Mouse (Mus musculus) kidney, embryonic 15.5 days (tissue): ENCODE results near the gene Crtac1. TPM values are rescaled to one million over a fixed set of nuclear protein-coding genes. Genes with fewer than 3 reads are reported as not detected.

Experiments used
- ATAC-seq: fragments of 200-750 bp; cut with Nextera tagmentation; replicated peaks from 2 replicates; pipeline ENCODE4 v1.8.0; 2017; ENCODE audit warnings: moderate TSS enrichment; ENCODE audit not compliant: low FRiP score
- H3K27ac ChIP-seq: fragments of 300-500 bp; sonication (generic); 2 replicates; pipeline ENCODE4 v1.5.1; 2015; ENCODE audit warnings: mild to moderate bottlenecking, inconsistent platforms
- H3K27me3 ChIP-seq: fragments of 300-500 bp; sonication (generic); 2 replicates; pipeline ENCODE4 v1.6.1; 2015; ENCODE audit warnings: inconsistent platforms
- H3K36me3 ChIP-seq: fragments of 300-500 bp; sonication (generic); 2 replicates; pipeline ENCODE4 v1.6.1; 2015; ENCODE audit warnings: inconsistent platforms
- H3K4me1 ChIP-seq: fragments of 300-500 bp; sonication (generic); 2 replicates; pipeline ENCODE4 v1.6.1; 2015; ENCODE audit warnings: inconsistent platforms
- H3K4me2 ChIP-seq: fragments of 300-500 bp; sonication (generic); 2 replicates; pipeline ENCODE4 v1.6.1; 2015; ENCODE audit warnings: moderate library complexity, mild to moderate bottlenecking, inconsistent platforms
- H3K4me3 ChIP-seq: fragments of 300-500 bp; sonication (generic); replicated peaks from 2 replicates; pipeline ENCODE4 v1.5.1; 2015; ENCODE audit warnings: mild to moderate bottlenecking, inconsistent platforms
- H3K9ac ChIP-seq: fragments of 300-500 bp; sonication (generic); 2 replicates; pipeline ENCODE4 v1.6.1; 2015; ENCODE audit warnings: mild to moderate bottlenecking, inconsistent platforms
- H3K9me3 ChIP-seq: fragments of 300-500 bp; sonication (generic); replicated peaks from 2 replicates; pipeline ENCODE4 v1.6.1; 2016; ENCODE audit warnings: inconsistent platforms
- WGBS: fragments of 180-500 bp; shearing (Covaris S2); methylation state at CpG from one replicate; pipeline ENCODE4 v1.1.7; 2015; ENCODE audit warnings: mixed read lengths; 5-methylcytosine and 5-hydroxymethylcytosine counted together
- polyA plus RNA-seq: library from polyadenylated mRNA; unstranded; fragments of >200 nt; fragmentation: Nextera tagmentation; extraction: Ambion mirVana; gene quantifications from 2 replicates; pipeline ENCODE4 v1.2.1, GENCODE M21; 2015

The Crtac1 gene
- polyA plus RNA-seq, 1 experiment from 2014 or later, result 7.0 TPM

GRCm38 (mm10) chr19:42379798-42380197, 51.8 kb downstream of the Crtac1 start:
- no peak for ATAC-seq
- H3K4me3 ChIP-seq, result no peak overlapping the region
- H3K9me3 ChIP-seq, result no peaks in the 10 kb centered on the region
- H3K4me1 ChIP-seq, result peaks cover 11% of the 10 kb centered on the region; the same call in 1 of the 2 replicates
- H3K27ac ChIP-seq, result no peak overlapping the region
- H3K9ac ChIP-seq, result no peak overlapping the region
- WGBS, result 50% methylated on average over 8 of the region's 8 CpGs
- peaks cover 53% of the 10 kb centered on the region for H3K27me3 ChIP-seq
- no peak overlapping the region for H3K4me2 ChIP-seq
- no peaks in the 10 kb centered on the region for H3K36me3 ChIP-seq

DNA sequence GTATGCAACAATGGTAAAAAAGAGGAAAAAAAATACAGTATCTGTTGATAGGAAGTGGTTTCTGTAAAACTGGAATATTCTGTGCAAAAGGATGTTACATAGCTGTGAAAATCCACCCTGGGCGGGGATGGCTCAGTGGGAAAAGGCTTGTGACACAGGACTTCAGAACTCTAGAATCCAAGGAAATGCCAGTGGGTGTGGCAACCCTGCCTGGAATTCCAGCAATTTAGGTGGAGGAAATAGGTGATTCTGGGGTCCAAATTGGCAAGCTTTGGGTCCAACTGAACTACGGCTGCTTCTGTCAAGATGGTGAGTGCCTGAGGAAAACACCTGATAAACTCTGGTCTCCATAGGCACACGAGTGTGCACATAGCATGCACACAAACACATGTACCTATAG, 54.4 kb downstream of the Crtac1 start:
- Histone ChIP-seq H3K36me3 (no peaks in the 10 kb centered on the region), H3K4me2 (no peak overlapping the region), H3K4me3 (no peak overlapping the region), H3K4me1 (peaks cover 11% of the 10 kb centered on the region; the same call in 1 of the 2 replicates), H3K27ac (no peak overlapping the region), H3K27me3 (peaks cover 28% of the 10 kb centered on the region), H3K9me3 (no peaks in the 10 kb centered on the region), H3K9ac (no peak overlapping the region)
- ATAC-seq, result no peak
- 73% methylated on average over 3 of the region's 3 CpGs for WGBS

- H3K36me3 ChIP-seq, result no peaks in the 10 kb centered on the region
- ATAC-seq, result no peak
- H3K27me3 ChIP-seq, result no peaks in the 10 kb centered on the region
- 85% methylated on average over 4 of the region's 4 CpGs for WGBS
- no peak overlapping the region for H3K27ac ChIP-seq
- H3K4me3 ChIP-seq, result no peak overlapping the region
- no peak overlapping the region for H3K9ac ChIP-seq
- H3K4me1 ChIP-seq, result no peaks in the 10 kb centered on the region
- H3K4me2 ChIP-seq, result no peak overlapping the region
- H3K9me3 ChIP-seq, result no peaks in the 10 kb centered on the region
Observed at GRCm38 (mm10) chr19:42363551-42363950, 68.0 kb downstream of the Crtac1 start.

- WGBS, result 50% methylated on average over 7 of the region's 7 CpGs
- Histone ChIP-seq H3K36me3 (no peaks in the 10 kb centered on the region), H3K27ac (no peak overlapping the region), H3K4me1 (no peaks in the 10 kb centered on the region), H3K27me3 (no peaks in the 10 kb centered on the region), H3K9me3 (no peaks in the 10 kb centered on the region), H3K4me3 (no peak overlapping the region), H3K9ac (no peak overlapping the region), H3K4me2 (no peak overlapping the region)
- ATAC-seq, result no peak
Observed at GRCm38 (mm10) chr19:42358406-42358805, 73.2 kb downstream of the Crtac1 start.

DNA sequence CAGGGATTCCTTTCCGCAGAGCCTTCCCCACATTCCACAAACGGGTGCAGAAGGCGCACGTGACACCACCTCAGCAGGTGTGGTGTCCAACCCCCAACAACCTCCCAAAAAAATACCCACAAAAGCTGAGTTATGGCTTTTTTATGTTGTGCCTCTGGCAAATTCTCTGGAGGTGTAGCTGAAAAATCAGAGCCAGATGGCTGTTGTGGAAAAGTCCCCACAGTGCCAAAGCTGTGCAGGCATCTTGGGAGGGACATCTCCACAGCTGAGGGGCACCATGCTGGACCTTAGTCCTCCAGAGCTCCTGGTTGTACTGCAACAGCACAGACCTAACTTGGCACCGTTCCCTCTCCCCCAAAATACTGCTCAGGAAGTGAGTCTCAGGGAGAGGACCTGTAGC, 74.7 kb downstream of the Crtac1 start:
- Histone ChIP-seq H3K36me3 (no peaks in the 10 kb centered on the region), H3K27ac (no peak overlapping the region), H3K4me2 (no peak overlapping the region), H3K9ac (no peak overlapping the region), H3K9me3 (no peaks in the 10 kb centered on the region), H3K4me1 (no peaks in the 10 kb centered on the region), H3K4me3 (no peak overlapping the region), H3K27me3 (no peaks in the 10 kb centered on the region)
- 80% methylated on average over 5 of the region's 5 CpGs for WGBS
- no peak for ATAC-seq

DNA sequence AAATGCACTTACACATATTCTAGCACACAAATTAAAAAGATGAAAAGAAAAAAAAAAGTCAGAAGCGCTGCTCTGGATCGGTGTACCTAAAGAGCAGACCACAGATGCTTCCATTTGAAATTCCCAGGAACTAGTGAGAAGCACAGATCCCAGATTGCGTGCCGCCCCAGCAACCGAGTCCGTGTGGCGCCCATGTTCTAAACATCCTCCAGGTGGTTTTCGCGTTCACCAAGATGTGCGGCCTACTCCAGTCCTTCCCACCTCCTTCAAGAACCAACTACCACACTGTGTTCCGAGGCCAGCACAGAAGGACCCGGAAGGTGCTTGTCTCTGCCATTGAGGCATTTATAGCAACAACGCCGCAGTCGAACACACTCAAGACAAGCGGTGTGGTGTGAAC, 76.1 kb downstream of the Crtac1 start:
- Histone ChIP-seq H3K27me3 (no peaks in the 10 kb centered on the region), H3K4me1 (no peaks in the 10 kb centered on the region), H3K9me3 (no peaks in the 10 kb centered on the region), H3K36me3 (no peaks in the 10 kb centered on the region), H3K4me3 (no peak overlapping the region), H3K4me2 (no peak overlapping the region), H3K27ac (no peak overlapping the region), H3K9ac (no peak overlapping the region)
- no peak for ATAC-seq
- WGBS, result 92% methylated on average over 16 of the region's 16 CpGs

DNA sequence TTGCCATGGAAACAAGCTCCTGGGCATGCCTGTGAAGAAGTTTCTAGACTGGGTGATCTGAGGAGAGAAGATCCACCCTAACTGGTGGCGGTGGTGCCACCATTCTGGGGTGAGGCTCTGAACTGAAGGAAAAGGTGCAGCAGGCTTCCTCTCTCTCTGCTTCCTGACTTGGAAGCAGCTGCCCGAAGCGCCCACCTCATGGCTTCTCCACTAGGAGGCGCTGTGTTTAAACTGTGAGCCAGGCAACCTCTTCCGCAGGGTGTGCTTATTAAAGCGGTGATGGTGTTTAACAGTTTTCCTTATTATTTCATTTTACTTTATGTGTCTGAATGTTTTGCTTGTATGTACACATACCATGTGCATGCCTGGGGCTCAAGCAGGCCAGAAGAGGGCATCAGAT, 90.4 kb downstream of the Crtac1 start:
- no peak for ATAC-seq
- Histone ChIP-seq H3K9ac (no peak overlapping the region), H3K4me2 (no peak overlapping the region), H3K9me3 (no peaks in the 10 kb centered on the region), H3K36me3 (no peaks in the 10 kb centered on the region), H3K4me3 (no peak overlapping the region), H3K27me3 (no peaks in the 10 kb centered on the region), H3K4me1 (no peaks in the 10 kb centered on the region), H3K27ac (no peak overlapping the region)
- WGBS, result 53% methylated on average over 6 of the region's 6 CpGs

GRCm38 (mm10) chr19:42332081-42332736, 99.4 kb downstream of the Crtac1 start:
- Histone ChIP-seq H3K4me2 (no peak overlapping the region), H3K4me1 (no peaks in the 10 kb centered on the region), H3K36me3 (no peaks in the 10 kb centered on the region), H3K27me3 (no peaks in the 10 kb centered on the region), H3K9ac (no peak overlapping the region), H3K27ac (no peak overlapping the region), H3K9me3 (no peaks in the 10 kb centered on the region), H3K4me3 (no peak overlapping the region)
- ATAC-seq, result no peak
- 41% methylated on average over 9 of the region's 9 CpGs for WGBS

- Histone ChIP-seq H3K36me3 (no peaks in the 10 kb centered on the region), H3K9me3 (no peaks in the 10 kb centered on the region), H3K4me3 (no peak overlapping the region), H3K27me3 (peaks cover 2% of the 10 kb centered on the region; the same call in 1 of the 2 replicates), H3K4me2 (no peak overlapping the region), H3K9ac (no peak overlapping the region), H3K27ac (no peak overlapping the region), H3K4me1 (no peaks in the 10 kb centered on the region)
- ATAC-seq, result no peak
- WGBS, result 85% methylated on average over 7 of the region's 7 CpGs
Observed at GRCm38 (mm10) chr19:42331446-42331845, 100.1 kb downstream of the Crtac1 start.

GRCm38 (mm10) chr19:42328160-42328559, 103.4 kb downstream of the Crtac1 start:
- Histone ChIP-seq H3K36me3 (no peaks in the 10 kb centered on the region), H3K4me1 (no peaks in the 10 kb centered on the region), H3K4me2 (no peak overlapping the region), H3K9ac (no peak overlapping the region), H3K4me3 (no peak overlapping the region), H3K27ac (no peak overlapping the region), H3K9me3 (no peaks in the 10 kb centered on the region), H3K27me3 (peaks cover 5% of the 10 kb centered on the region; the same call in 1 of the 2 replicates)
- WGBS, result 81% methylated on average over 9 of the region's 9 CpGs
- ATAC-seq, result no peak

DNA sequence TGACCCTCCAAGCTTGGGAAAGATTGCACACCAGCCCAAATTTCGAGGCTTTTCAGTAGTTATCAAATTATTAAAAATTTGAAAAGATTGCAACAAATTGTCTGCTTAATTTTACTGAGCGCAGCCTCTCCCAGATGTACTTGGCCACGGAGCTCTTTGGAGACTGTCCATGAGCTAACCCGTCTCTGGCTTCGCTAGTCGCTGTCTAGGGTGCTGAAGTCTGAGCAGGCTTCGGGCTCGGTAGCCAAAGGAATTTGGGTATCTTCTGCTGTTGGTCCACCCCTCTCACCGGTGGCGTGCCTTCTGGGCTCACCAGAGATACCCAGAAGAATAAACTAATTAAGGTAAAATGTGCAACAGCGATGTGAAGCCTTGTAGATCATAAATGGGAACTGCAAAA, 105.7 kb downstream of the Crtac1 start:
- ATAC-seq, result no peak
- Histone ChIP-seq H3K9me3 (no peaks in the 10 kb centered on the region), H3K4me2 (no peak overlapping the region), H3K27me3 (peaks cover 5% of the 10 kb centered on the region; the same call in 1 of the 2 replicates), H3K36me3 (no peaks in the 10 kb centered on the region), H3K27ac (no peak overlapping the region), H3K4me1 (no peaks in the 10 kb centered on the region), H3K4me3 (no peak overlapping the region), H3K9ac (no peak overlapping the region)
- 6% methylated on average over 11 of the region's 11 CpGs for WGBS

- peaks cover 5% of the 10 kb centered on the region; the same call in 1 of the 2 replicates for H3K27me3 ChIP-seq
- H3K4me2 ChIP-seq, result no peak overlapping the region
- 52% methylated on average over 12 of the region's 12 CpGs for WGBS
- no peaks in the 10 kb centered on the region for H3K9me3 ChIP-seq
- H3K9ac ChIP-seq, result no peak overlapping the region
- H3K36me3 ChIP-seq, result no peaks in the 10 kb centered on the region
- H3K4me3 ChIP-seq, result no peak overlapping the region
- no peak for ATAC-seq
- H3K4me1 ChIP-seq, result no peaks in the 10 kb centered on the region
- no peak overlapping the region for H3K27ac ChIP-seq
Observed at GRCm38 (mm10) chr19:42322357-42323090, 109.1 kb downstream of the Crtac1 start.
